Mouse (Mus musculus) stomach, postnatal 0 days (tissue): ENCODE measurements at regions not wholly inside any gene's neighbourhood (a gene's known extent, or its start where the extent isn't known, plus 50 kb on each side); places are given as distances from the start of the nearest gene placed in this dataset.
"Not testable (repeated sequence)": the region's sequence is repeated elsewhere in the genome, so short reads cannot be mapped to it uniquely, and the experiment has no call there.

Experiments used
- CTCF ChIP-seq: IDR thresholded peaks from 2 replicates; pipeline ENCODE4 v1.5.1; 2016; ENCODE audit warnings: antibody characterized with exemption, low read depth, mild to moderate bottlenecking, moderate library complexity
- EP300 ChIP-seq: optimal IDR thresholded peaks from 2 replicates; pipeline ENCODE3; 2016; ENCODE audit warnings: antibody characterized with exemption

- TF ChIP-seq CTCF: peak; percentile 19; the same call in 1 of the 2 replicates
- not testable (repeated sequence) for TF ChIP-seq EP300
Measured at GRCm38 (mm10) chr12:16342030-16342429, 268.7 kb downstream of the Lpin1 start.
